Mouse (Mus musculus) MEL (cell line): Measurements from ENCODE around the gene Ccdc40.

Source experiments
- CHD1 ChIP-seq: IDR thresholded peaks from 2 replicates; pipeline ENCODE4 v1.6.1; 2012; ENCODE audit warnings: low read depth, mild to moderate bottlenecking, inconsistent platforms, low read length, improper control_type of control experiment
- CTCF ChIP-seq, 3 experiments: IDR thresholded peaks in 2 of 3; conservative IDR thresholded peaks in 1 of 3; 2 replicates each; pipeline ENCODE4 v1.5.1; 2011 to 2012; ENCODE audit warnings: low read length in 3 of 3, low read depth in 2 of 3, mild to moderate bottlenecking in 2 of 3, improper control_type of control experiment in 1 of 3, inconsistent platforms in 1 of 3, mixed read lengths in 1 of 3, moderate library complexity in 1 of 3; ENCODE audit not compliant: control insufficient read depth in 1 of 3, insufficient read depth in 1 of 3, poor library complexity in 1 of 3, severe bottlenecking in 1 of 3
- TAL1 ChIP-seq: IDR thresholded peaks from 2 replicates; pipeline ENCODE4 v1.6.1; 2012; ENCODE audit warnings: mild to moderate bottlenecking, inconsistent platforms, low read length, moderate library complexity, mixed read lengths

DNA sequence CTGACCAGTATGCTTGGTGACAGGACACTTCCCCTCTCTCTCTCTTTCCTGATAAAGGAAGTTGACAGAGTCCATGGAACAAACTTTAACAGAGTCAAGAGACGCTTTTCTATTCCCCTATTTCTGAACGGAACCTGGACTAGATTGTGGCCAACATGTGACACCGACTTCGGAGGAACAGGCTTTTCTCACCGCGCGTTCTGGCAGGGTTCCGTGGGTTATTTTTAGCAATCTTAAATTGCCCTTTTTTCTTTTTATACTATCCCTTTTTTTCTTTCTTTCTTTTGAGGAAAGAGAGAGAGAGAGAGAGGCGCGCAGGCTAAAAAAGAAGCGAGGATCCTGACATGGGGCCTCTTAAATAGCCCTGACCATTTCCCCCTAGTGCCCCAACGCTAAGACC is 781 bp upstream of the Ccdc40 start:
- TF ChIP-seq CTCF (IDR thresholded peaks at IDR 0.05 in 2 of 3, conservative IDR thresholded peaks at IDR 0.05 in 1 of 3; ENCODE audit: control insufficient read depth in 1 of 3, insufficient read depth in 1 of 3, low read depth in 2 of 3, low read length in 3 of 3, poor library complexity in 1 of 3, severe bottlenecking in 1 of 3) = no peak
- no peak for TF ChIP-seq CHD1
- no peak for TF ChIP-seq TAL1
